Mouse (Mus musculus) urinary bladder, postnatal 14 days (tissue): ENCODE data around the gene Slc25a30.
"Not testable (repeated sequence)": the region's sequence is repeated elsewhere in the genome, so short reads cannot be mapped to it uniquely, and the experiment has no call there.

ENCODE experiments used
- DNase-seq: peaks from one replicate; pipeline ENCODE4 v3.0.0; 2021; ENCODE audit warnings: low spot score

Slc25a30 gene

GRCm38 (mm10) chr14:75791372-75791771 lies 4.5 kb upstream of the Slc25a30 start:
- DNase-seq: no peak

- no peak for DNase-seq
Measured at GRCm38 (mm10) chr14:75790411-75790996, 3.7 kb upstream of the Slc25a30 start.

- DNase-seq: no peak
Measured at GRCm38 (mm10) chr14:75789291-75789690, 2.5 kb upstream of the Slc25a30 start.

- DNase-seq: no peak
Measured at GRCm38 (mm10) chr14:75787794-75788175, 948 bp upstream of the Slc25a30 start.

- DNase-seq: no peak
Measured at GRCm38 (mm10) chr14:75786424-75786867, 391 bp downstream of the Slc25a30 start.

GRCm38 (mm10) chr14:75779913-75780312 lies 6.9 kb downstream of the Slc25a30 start:
- no peak for DNase-seq

- DNase-seq: no peak
Measured at GRCm38 (mm10) chr14:75776637-75777036, 10.2 kb downstream of the Slc25a30 start.

GRCm38 (mm10) chr14:75773431-75773830 lies 13.4 kb downstream of the Slc25a30 start:
- DNase-seq: no peak

- not testable (repeated sequence) for DNase-seq
Measured at GRCm38 (mm10) chr14:75772407-75772806, 14.4 kb downstream of the Slc25a30 start.

- DNase-seq: no peak
Measured at GRCm38 (mm10) chr14:75771101-75771501, 15.7 kb downstream of the Slc25a30 start.

- no peak for DNase-seq
Measured at GRCm38 (mm10) chr14:75769334-75769733, 17.5 kb downstream of the Slc25a30 start.

- no peak for DNase-seq
Measured at GRCm38 (mm10) chr14:75768275-75768608, 18.6 kb downstream of the Slc25a30 start.

GRCm38 (mm10) chr14:75767492-75768274 lies 19.2 kb downstream of the Slc25a30 start:
- peak; percentile 71 for DNase-seq

GRCm38 (mm10) chr14:75761028-75761805 lies 25.6 kb downstream of the Slc25a30 start:
- DNase-seq: peak; percentile 26

- no peak for DNase-seq
Measured at GRCm38 (mm10) chr14:75758401-75758800, 28.4 kb downstream of the Slc25a30 start.

GRCm38 (mm10) chr14:75757821-75758220 lies 29.0 kb downstream of the Slc25a30 start:
- DNase-seq: no peak

- no peak for DNase-seq
Measured at GRCm38 (mm10) chr14:75756971-75757370, 29.9 kb downstream of the Slc25a30 start.

- DNase-seq: peak; percentile 98
Measured at GRCm38 (mm10) chr14:75753991-75754817, 32.6 kb downstream of the Slc25a30 start, which contains the start of gene Cog3. Gene Cog3, minus strand, starts transcription at chr14:75754517.

- DNase-seq: no peak
Measured at GRCm38 (mm10) chr14:75753206-75753605, 33.6 kb downstream of the Slc25a30 start.

- DNase-seq: no peak
Measured at GRCm38 (mm10) chr14:75751040-75751439, 35.8 kb downstream of the Slc25a30 start.

GRCm38 (mm10) chr14:75749123-75749522 lies 37.7 kb downstream of the Slc25a30 start:
- DNase-seq: no peak

GRCm38 (mm10) chr14:75747960-75748359 lies 38.9 kb downstream of the Slc25a30 start:
- no peak for DNase-seq
